Mouse (Mus musculus) cerebellum, adult 2 months (tissue): Measurements from ENCODE around the gene Atxn3.

Experiments used
- CTCF ChIP-seq: fragments of 200-500 bp; IDR thresholded peaks from 2 replicates; pipeline ENCODE4 v1.5.1; 2011; ENCODE audit warnings: low read depth, mild to moderate bottlenecking, control low read depth, low read length, moderate library complexity, borderline replicate concordance; ENCODE audit not compliant: insufficient read depth
- POLR2A ChIP-seq: fragments of 200-500 bp; IDR thresholded peaks from 2 replicates; pipeline ENCODE4 v1.6.1; 2011; ENCODE audit warnings: low read length, control low read depth, borderline replicate concordance; ENCODE audit not compliant: insufficient read depth

GRCm38 (mm10) chr12:101928423-101928822 lies 29.6 kb downstream of the Atxn3 start:
- TF ChIP-seq CTCF (no peak), POLR2A (no peak)
